Mouse (Mus musculus) brain, embryonic 14.5 days (tissue): ENCODE measurements at regions not wholly inside any gene's neighbourhood (a gene's known extent, or its start where the extent isn't known, plus 50 kb on each side); places are given as distances from the start of the nearest gene placed in this dataset.

Experiments used
- CTCF ChIP-seq: fragments of 200-500 bp; IDR thresholded peaks from 2 replicates; pipeline ENCODE4 v1.5.1; 2012; ENCODE audit warnings: inconsistent platforms, mild to moderate bottlenecking, moderate library complexity, borderline replicate concordance; ENCODE audit not compliant: insufficient read depth, insufficient read length; ENCODE audit errors: extremely low read depth
- POLR2A ChIP-seq: fragments of 200-500 bp; IDR thresholded peaks from 2 replicates; pipeline ENCODE4 v1.6.1; 2012; ENCODE audit warnings: mild to moderate bottlenecking, inconsistent platforms, borderline replicate concordance; ENCODE audit not compliant: poor library complexity, insufficient read depth, insufficient read length, severe bottlenecking; ENCODE audit errors: extremely low read depth

- TF ChIP-seq POLR2A = no peak
- no peak for TF ChIP-seq CTCF
These were observed 56.9 kb upstream of the Zfhx3 start for GRCm38 (mm10) chr8:107885547-107885946.
